Mouse (Mus musculus): Measurements from ENCODE around the gene Dnajc6. TPM values are rescaled to one million over a fixed set of nuclear protein-coding genes. Genes with fewer than 3 reads are reported as not detected.

The Dnajc6 gene
- polyA plus RNA-seq (2012; rRNA removed) = 109 and 126 TPM in 2 replicates

- Histone ChIP-seq H3K27me3 (ENCODE audit: control insufficient read depth, insufficient read depth, low read length) (no peaks in the 10 kb centered on the region), H3K4me3 (replicated peaks; ENCODE audit: insufficient read depth, low read depth, low read length) (peak within 1 kb of the TSS; percentile 93), H3K27ac (ENCODE audit: insufficient read depth, low read length) (no peak within 1 kb of the TSS), H3K4me1 (ENCODE audit: control insufficient read depth, insufficient read depth, low read length) (peaks cover 5% of the 10 kb centered on the region; the same call in 1 of the 2 replicates)
- 1% methylated on average over 57 of the region's 57 CpGs for WGBS
- TF ChIP-seq POLR2A (IDR thresholded peaks at IDR 0.05; ENCODE audit: borderline replicate concordance, insufficient read depth, low read length) (no peak), CTCF (IDR thresholded peaks at IDR 0.05; ENCODE audit: borderline replicate concordance, insufficient read depth, low read depth, low read length) (no peak)
- peak; percentile 55 to 71 for DNase-seq
Observed at GRCm38 (mm10) chr4:101496534-101497237, at the start of gene Dnajc6. Dnajc6 (plus strand) TSS chr4:101496648.

- Histone ChIP-seq H3K4me1 (ENCODE audit: control insufficient read depth, insufficient read depth, low read length) (peaks cover 52% of the 10 kb centered on the region), H3K4me3 (replicated peaks; ENCODE audit: insufficient read depth, low read depth, low read length) (no peak overlapping the region), H3K27me3 (ENCODE audit: control insufficient read depth, insufficient read depth, low read length) (no peaks in the 10 kb centered on the region), H3K27ac (ENCODE audit: insufficient read depth, low read length) (peak overlapping the region; percentile 98)
- TF ChIP-seq POLR2A (IDR thresholded peaks at IDR 0.05; ENCODE audit: borderline replicate concordance, insufficient read depth, low read length) (no peak), CTCF (IDR thresholded peaks at IDR 0.05; ENCODE audit: borderline replicate concordance, insufficient read depth, low read depth, low read length) (no peak)
- DNase-seq = no peak
- 88% methylated on average over 8 of the region's 8 CpGs for WGBS
Observed at GRCm38 (mm10) chr4:101448701-101449100, 47.7 kb upstream of the Dnajc6 start.

DNA sequence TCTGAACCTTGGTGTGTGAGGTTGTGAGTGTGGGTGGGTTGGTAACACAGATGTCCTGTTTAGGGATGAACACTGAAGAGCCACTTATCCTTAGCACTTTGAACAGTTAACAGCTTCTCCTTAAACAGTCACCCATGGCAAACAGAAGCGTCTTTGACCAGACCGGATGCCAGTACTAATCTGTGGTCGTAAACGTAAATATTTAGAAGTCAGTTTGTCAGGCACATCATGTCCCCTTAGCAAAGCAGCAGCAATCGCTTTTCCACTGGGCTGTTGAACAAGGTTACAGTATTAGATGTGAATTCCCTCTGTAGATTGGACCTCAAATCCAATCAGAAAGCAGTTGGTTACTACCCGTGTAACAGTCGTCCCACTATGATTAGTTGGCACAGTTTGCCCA lies 47.1 kb upstream of the Dnajc6 start:
- whole genome bisulfite sequencing = 46% methylated on average over 7 of the region's 7 CpGs
- peaks cover 50% of the 10 kb centered on the region for H3K4me1 ChIP-seq (ENCODE audit: control insufficient read depth, insufficient read depth, low read length)

DNA sequence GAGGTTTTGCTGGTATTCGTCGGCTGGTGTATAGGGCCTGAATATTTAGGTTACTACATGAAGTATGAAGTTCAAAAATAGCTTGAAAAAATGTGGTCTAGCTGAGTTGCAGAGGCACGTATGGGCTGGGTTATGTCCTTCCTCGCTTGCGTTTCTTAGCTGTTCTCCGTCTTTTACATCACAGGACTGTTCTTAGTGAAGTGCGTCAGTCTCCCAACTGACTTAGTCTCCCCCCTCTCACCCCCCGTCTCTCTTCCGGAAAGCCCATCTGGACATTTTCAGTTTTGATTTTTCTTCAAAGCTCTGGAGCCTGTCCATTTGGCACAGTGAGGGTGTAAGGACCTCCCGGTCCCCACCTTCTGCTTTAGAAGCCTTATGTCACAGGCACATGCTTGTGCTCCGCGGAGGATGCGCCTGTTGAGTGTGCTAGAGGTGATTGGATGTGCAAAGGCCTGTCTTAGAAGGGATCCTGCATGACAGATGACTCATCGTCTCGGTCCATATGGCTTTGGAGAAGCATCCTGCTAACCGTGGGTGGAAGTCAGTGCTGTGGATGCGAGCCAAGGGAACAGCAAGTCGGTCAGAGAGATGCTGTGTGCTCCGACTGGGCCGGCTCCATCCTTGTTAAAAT lies 46.2 kb upstream of the Dnajc6 start:
- TF ChIP-seq CTCF (IDR thresholded peaks at IDR 0.05; ENCODE audit: borderline replicate concordance, insufficient read depth, low read depth, low read length) (no peak), POLR2A (IDR thresholded peaks at IDR 0.05; ENCODE audit: borderline replicate concordance, insufficient read depth, low read length) (peak; percentile 34; the same call in 1 of the 2 replicates)
- DNase-seq = peak; percentile 95 to 100
- Histone ChIP-seq H3K27ac (ENCODE audit: insufficient read depth, low read length) (peak overlapping the region; percentile 98), H3K4me1 (ENCODE audit: control insufficient read depth, insufficient read depth, low read length) (peaks cover 48% of the 10 kb centered on the region), H3K4me3 (replicated peaks; ENCODE audit: insufficient read depth, low read depth, low read length) (no peak overlapping the region), H3K27me3 (ENCODE audit: control insufficient read depth, insufficient read depth, low read length) (no peaks in the 10 kb centered on the region)
- 5% methylated on average over 20 of the region's 20 CpGs for WGBS

More for the DNA sequence above, 47.1 kb upstream of the Dnajc6 start:
- DNase-seq = no peak
- H3K27ac ChIP-seq (ENCODE audit: insufficient read depth, low read length) = peak overlapping the region; percentile 98
- no peak overlapping the region for H3K4me3 ChIP-seq (replicated peaks; ENCODE audit: insufficient read depth, low read depth, low read length)
- H3K27me3 ChIP-seq (ENCODE audit: control insufficient read depth, insufficient read depth, low read length) = no peaks in the 10 kb centered on the region
- no peak for TF ChIP-seq POLR2A (IDR thresholded peaks at IDR 0.05; ENCODE audit: borderline replicate concordance, insufficient read depth, low read length)

DNA sequence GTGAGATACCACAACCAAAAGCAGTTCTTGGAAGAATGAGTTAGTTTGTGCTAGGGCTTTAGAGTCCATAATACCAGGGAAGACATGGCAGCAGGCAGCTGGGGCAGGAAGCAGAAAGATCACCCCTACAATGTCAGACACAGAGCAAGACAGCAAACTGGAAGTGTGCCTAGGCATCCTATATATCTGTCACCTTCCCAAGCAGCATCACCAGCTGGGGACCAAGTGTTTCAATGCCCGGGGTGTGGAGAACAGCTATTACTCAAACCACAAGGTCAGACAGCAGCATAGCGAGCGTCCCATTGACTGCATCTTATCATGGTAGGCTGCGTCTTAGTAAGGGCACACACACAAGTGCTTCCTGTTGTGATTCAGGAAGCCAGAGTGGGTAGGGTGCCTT lies 45.4 kb upstream of the Dnajc6 start:
- 31% methylated on average over 4 of the region's 4 CpGs for WGBS
- Histone ChIP-seq H3K4me3 (replicated peaks; ENCODE audit: insufficient read depth, low read depth, low read length) (no peak overlapping the region), H3K27me3 (ENCODE audit: control insufficient read depth, insufficient read depth, low read length) (no peaks in the 10 kb centered on the region), H3K4me1 (ENCODE audit: control insufficient read depth, insufficient read depth, low read length) (peaks cover 45% of the 10 kb centered on the region), H3K27ac (ENCODE audit: insufficient read depth, low read length) (peak overlapping the region; percentile 94)
- TF ChIP-seq POLR2A (IDR thresholded peaks at IDR 0.05; ENCODE audit: borderline replicate concordance, insufficient read depth, low read length) (no peak), CTCF (IDR thresholded peaks at IDR 0.05; ENCODE audit: borderline replicate concordance, insufficient read depth, low read depth, low read length) (no peak)
- DNase-seq = peak; percentile 44 to 57

GRCm38 (mm10) chr4:101452829-101453228 lies 43.6 kb upstream of the Dnajc6 start:
- no peak overlapping the region for H3K4me3 ChIP-seq (replicated peaks; ENCODE audit: insufficient read depth, low read depth, low read length)
- DNase-seq = no peak
- H3K27me3 ChIP-seq (ENCODE audit: control insufficient read depth, insufficient read depth, low read length) = no peaks in the 10 kb centered on the region
- peaks cover 57% of the 10 kb centered on the region for H3K4me1 ChIP-seq (ENCODE audit: control insufficient read depth, insufficient read depth, low read length)
- peak overlapping the region; percentile 90 for H3K27ac ChIP-seq (ENCODE audit: insufficient read depth, low read length)
- WGBS = 14% methylated on average over 9 of the region's 9 CpGs
- no peak for TF ChIP-seq POLR2A (IDR thresholded peaks at IDR 0.05; ENCODE audit: borderline replicate concordance, insufficient read depth, low read length)
- no peak for TF ChIP-seq CTCF (IDR thresholded peaks at IDR 0.05; ENCODE audit: borderline replicate concordance, insufficient read depth, low read depth, low read length)

DNA sequence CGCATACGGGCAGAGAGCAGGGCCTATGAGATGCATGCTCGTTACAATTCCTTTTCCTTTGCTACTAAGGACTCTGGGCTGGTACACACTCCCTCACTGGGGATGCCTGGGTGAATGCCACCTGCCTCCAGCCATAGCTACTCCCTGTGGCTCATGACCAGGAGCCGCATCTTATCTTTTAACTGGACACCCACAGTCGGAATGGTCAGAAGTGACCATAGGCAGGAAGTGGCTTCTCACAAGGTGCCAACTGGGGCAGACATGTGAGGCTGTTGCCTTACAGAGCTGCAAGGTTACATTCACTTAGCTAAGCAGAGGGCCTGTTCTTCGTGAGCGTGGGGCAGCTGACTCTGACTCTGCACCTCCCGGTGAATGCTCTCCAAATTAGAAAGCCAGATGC lies 39.3 kb upstream of the Dnajc6 start:
- Histone ChIP-seq H3K27ac (ENCODE audit: insufficient read depth, low read length) (peak overlapping the region; percentile 82), H3K4me3 (replicated peaks; ENCODE audit: insufficient read depth, low read depth, low read length) (no peak overlapping the region), H3K27me3 (ENCODE audit: control insufficient read depth, insufficient read depth, low read length) (no peaks in the 10 kb centered on the region), H3K4me1 (ENCODE audit: control insufficient read depth, insufficient read depth, low read length) (peaks cover 41% of the 10 kb centered on the region)
- WGBS = 31% methylated on average over 8 of the region's 8 CpGs
- TF ChIP-seq POLR2A (IDR thresholded peaks at IDR 0.05; ENCODE audit: borderline replicate concordance, insufficient read depth, low read length) = no peak
- no peak for TF ChIP-seq CTCF (IDR thresholded peaks at IDR 0.05; ENCODE audit: borderline replicate concordance, insufficient read depth, low read depth, low read length)
- peak; percentile 54 to 61 for DNase-seq

GRCm38 (mm10) chr4:101458341-101458740 lies 38.1 kb upstream of the Dnajc6 start:
- TF ChIP-seq POLR2A (IDR thresholded peaks at IDR 0.05; ENCODE audit: borderline replicate concordance, insufficient read depth, low read length) = no peak
- peak; percentile 74 for TF ChIP-seq CTCF (IDR thresholded peaks at IDR 0.05; ENCODE audit: borderline replicate concordance, insufficient read depth, low read depth, low read length)
- H3K4me3 ChIP-seq (replicated peaks; ENCODE audit: insufficient read depth, low read depth, low read length) = peak overlapping the region; percentile 3
- H3K27me3 ChIP-seq (ENCODE audit: control insufficient read depth, insufficient read depth, low read length) = no peaks in the 10 kb centered on the region
- peak overlapping the region; percentile 18; the same call in 1 of the 2 replicates for H3K27ac ChIP-seq (ENCODE audit: insufficient read depth, low read length)
- 0% methylated on average over 2 of the region's 2 CpGs for WGBS
- peak; percentile 80 to 83 for DNase-seq
- peaks cover 34% of the 10 kb centered on the region for H3K4me1 ChIP-seq (ENCODE audit: control insufficient read depth, insufficient read depth, low read length)

All from cerebellum, adult 2 months (tissue).